Mouse (Mus musculus): ENCODE results near the gene Degs2.

The Degs2 gene

DNA sequence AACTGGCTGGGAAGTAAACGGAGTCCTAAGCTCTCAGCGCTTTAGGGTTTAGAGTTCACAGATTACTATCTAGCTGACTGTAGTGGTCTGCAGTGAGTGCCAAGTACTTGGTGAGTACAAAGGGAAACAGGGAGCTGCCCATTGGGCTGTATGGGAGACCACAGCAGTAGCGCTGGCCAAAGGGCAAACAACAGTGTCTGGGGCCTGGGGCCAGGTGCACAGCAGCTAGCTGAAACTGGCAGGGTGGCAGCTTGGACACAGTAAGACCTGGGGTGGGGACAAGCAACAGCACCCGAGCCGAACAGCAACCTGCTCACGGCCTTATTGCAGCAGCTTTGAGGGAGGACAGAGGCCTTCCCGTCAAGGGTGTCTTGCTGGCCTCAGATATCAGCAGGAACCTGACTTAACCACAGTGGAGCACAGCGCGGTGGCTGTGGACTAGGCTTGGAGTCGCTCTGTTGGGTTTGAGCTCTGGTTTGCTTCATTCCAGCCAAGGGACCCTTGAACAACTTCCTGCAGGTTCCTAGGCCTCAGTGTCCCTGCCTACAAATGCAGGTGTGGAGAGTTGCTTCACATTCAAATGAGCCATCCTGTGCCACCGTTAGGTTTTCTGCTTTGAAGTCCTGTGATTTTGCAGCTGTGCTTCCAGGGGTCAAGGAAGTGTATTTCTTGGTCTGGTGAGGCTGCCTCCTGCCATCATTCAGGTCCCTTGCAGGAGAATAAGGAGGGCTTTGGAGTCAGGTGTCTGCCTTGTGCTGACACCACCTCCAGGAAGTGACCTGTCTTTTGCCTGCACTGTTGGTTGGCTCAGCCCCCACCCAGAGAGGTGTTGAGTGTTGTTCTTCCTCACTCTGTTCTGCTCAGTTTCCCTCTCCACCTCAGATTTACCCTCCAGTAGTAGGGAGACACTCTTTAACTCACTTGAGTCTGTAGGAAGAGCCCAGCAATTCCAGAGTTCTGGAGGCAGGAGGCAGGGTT lies 48.5 kb downstream of the Degs2 start:
- DNase-seq (ENCODE audit: low read depth, low spot score) = no peak

- DNase-seq (ENCODE audit: low read depth, low spot score) = no peak
Measured at GRCm38 (mm10) chr12:108651053-108651660, 51.0 kb downstream of the Degs2 start.

DNA sequence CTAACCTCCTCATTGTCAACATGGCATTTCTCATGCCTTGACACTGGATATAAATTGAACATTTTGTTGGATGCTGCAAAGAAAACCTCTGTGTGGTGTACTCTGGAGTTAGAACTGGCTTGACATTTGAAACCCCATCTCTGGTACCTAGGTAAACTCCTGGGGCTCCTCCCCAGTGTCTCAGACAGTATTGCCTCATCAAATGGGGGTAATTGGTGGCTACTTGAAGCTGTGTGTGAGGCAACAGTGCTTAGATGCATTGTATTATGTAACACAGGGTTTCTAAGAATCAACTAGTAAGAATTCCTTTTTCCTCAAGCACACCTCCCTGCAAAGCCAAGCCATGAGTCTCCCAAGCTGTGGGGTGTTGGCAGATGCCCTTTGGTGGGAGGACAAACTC lies 54.3 kb downstream of the Degs2 start:
- no peak for DNase-seq (ENCODE audit: low read depth, low spot score)

DNA sequence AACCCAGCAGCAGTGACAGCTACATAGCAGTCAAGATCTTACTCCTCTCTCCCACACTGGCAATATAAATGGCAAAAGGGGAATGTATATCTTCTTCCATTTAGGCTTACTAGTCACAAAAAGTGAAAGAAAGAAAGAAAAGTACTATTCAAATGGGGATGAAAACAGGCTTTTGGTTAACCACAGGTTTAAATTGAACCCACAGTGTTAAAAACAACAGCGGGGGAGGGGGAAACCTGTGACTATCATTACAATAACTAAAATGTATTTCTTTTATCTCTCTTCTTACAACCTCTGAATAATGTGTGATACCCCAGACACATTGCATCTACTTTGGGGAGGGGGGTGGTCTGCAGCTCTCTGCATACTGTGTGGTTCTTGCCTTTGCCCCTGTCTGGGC lies 55.9 kb downstream of the Degs2 start:
- no peak for DNase-seq (ENCODE audit: low read depth, low spot score)

DNA sequence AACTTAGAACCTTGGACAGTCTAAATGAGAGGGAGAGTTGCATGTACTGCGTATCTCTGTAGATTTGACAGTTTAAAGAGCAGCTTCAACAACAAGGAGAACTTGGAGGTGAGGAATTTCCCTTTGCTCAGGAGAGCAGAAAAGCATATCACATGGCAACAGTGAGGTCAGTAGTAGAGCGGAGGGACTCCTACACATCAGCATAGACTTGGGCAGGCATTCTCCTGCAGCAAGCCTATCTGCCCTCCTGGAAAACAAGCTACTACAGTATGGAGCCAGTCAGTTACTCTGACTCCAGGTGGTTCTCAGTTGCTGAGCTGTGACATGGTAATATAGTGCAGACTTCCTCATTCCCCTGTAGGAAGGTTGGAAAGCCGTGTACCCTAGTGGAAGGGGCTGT lies 60.1 kb downstream of the Degs2 start:
- no peak for DNase-seq (ENCODE audit: low read depth, low spot score)

DNA sequence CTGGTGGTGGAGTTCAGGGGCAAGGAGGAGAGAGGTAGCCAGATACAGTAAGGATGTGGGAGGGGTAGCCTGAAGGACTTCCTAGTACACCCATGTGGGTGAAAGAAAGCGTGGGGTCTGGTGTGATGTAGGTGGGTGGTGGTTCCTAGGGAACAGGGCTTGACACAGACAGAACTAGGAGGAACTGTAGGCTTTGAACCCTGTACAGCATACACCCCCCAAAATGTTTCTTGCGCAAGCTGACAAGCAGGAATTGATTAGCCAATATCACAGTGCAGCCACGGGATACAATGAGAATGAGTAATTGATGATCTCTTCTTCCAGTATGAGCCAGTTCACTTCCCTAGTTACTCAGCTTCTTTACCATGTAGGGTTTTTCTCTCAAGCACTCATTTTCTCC lies 63.0 kb downstream of the Degs2 start:
- DNase-seq (ENCODE audit: low read depth, low spot score) = no peak

GRCm38 (mm10) chr12:108637440-108637839 lies 64.7 kb downstream of the Degs2 start:
- DNase-seq (ENCODE audit: low read depth, low spot score) = no peak

DNA sequence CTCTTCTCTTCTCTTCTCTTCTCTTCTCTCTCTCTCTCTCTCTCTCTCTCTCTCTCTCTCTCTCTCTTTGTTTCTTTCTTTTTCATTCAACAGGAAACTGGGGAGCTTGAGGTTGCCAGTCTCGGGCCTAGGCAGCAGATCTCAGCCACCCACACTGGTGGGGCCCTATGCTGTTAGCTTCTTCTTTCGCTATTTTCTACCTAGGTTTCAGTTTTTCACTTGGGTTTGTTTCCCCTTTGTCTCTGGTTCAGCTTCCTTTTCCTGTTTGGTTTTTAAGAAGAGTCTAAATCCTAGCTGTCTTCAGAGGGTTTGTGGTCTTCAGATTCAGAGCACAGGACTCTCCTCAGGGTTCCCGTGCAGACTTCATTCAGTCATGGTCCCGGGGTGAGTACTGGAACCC lies 66.6 kb downstream of the Degs2 start:
- no peak for DNase-seq (ENCODE audit: low read depth, low spot score)

GRCm38 (mm10) chr12:108634031-108634430 lies 68.1 kb downstream of the Degs2 start:
- DNase-seq (ENCODE audit: low read depth, low spot score) = no peak

- no peak for DNase-seq (ENCODE audit: low read depth, low spot score)
Measured at GRCm38 (mm10) chr12:108632501-108632900, 69.6 kb downstream of the Degs2 start.

GRCm38 (mm10) chr12:108630741-108631688 lies 71.1 kb downstream of the Degs2 start:
- no peak for DNase-seq (ENCODE audit: low read depth, low spot score)

DNA sequence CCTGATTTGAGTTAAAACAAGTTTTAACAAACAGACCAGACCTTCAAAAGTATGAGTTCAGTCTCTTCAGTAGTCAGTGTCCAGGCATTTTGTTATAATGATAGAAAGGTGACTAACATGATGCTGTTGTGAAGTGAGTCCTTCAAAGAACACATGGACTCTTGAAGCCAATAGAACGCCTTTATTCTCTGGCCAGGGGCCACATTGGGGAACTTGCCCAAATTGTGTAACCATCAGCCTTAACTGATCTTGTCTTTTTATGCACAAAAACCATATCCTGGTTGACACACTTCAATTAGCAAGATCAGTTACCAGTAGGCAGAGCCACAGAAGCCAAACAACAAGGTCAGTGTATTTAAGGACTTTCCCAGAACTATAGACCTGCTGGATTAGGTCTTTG lies 72.6 kb downstream of the Degs2 start:
- no peak for DNase-seq (ENCODE audit: low read depth, low spot score)
